Mouse (Mus musculus): ENCODE data around the gene St5. TPM values are rescaled to one million over a fixed set of nuclear protein-coding genes. Genes with fewer than 3 reads are reported as not detected.
A peak's percentile ranks its signal among the peaks of the same experiment; 100 is the strongest.

Gene St5
- total RNA-seq, 2 experiments from 2014 or later, result 8.5 to 12.5 TPM

DNA sequence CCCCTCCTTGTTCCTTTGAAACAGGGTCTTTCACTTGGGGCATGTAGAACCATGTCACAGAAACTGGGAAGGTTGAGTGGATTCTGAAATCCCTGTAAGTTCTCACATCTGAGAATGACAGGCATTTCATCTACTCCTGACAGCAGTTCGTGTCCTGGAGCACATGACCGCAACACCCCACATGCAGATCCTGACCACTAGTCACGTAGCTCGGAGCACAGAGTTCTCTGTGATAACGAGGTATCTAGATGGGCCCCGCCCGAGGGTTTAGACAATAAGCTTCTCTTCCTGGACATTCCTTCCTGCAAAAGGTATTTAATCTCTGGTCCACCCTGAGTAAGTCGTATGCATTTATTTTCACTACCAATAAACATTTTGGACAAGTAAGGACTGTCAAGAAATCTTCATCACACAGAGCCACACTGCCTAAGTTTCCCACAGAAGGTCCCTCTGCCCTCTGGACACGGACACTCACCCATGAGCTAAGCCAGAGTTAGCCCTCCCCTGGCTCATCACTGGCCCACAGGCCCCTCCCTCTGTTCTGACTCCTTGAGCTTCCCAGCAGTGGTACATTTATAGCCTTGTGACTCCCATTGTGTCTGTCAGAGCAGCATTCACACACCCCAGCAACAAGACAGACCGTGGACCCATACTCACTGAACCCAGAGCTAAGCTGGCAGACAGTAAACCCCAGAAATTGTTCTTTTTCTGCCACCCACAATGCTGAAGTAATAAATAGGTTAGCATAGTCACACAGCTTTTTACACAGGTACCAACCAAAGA is 54.4 kb downstream of the St5 start:
- no peak for ATAC-seq (replicated peaks; ENCODE audit: low FRiP score, low TSS enrichment, poor library complexity, severe bottlenecking)

DNA sequence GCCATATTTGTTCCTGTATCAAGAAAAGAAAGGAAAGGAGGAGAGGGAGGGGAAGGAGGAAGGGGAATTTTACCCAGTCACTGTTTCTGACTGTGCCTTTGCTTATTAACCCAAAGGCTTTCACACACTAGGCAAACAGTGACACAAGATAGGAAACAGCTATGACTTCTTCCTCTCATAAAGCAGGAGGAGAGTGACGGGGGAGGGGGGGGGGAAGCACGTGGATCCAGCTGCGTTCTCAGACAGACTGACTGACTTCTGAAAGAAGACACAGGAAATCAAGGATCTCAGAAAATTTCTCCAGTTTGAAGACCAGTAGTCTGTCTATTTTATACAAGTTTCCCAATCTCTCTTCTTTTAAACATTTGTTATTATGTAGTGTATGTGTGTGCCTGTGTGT is 56.8 kb downstream of the St5 start:
- ATAC-seq (replicated peaks; ENCODE audit: low FRiP score, low TSS enrichment, poor library complexity, severe bottlenecking), result no peak

DNA sequence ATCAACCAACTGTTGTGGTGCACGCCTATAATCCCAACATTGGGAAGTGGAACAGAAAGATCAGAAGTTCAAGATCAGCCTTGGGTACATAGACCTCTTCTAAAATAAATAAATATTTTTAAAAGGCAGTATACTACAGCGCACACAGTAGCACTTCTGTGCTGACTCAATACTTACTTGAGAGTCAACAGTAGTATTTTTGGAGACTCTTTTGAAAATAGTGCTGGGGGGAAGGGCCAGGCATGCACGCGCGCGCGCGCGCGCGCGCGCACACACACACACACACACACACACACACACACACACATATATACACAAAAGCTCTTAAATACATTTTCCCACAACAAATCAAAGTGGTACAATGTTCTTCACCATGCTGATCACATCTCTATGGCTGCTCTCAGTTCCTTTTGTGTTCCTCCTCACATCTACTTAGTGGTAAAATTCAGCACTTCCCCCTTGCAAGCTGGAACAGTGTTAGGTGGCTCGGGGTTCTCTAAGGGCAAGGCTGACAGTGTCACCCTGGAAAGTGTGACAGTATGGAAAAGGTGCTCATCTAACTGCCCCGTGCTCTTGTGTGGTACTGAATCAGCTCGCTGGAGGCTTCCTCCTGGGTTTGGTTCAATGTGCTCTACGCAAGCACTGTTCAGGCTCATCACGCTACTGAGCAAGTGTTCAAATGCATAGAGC is 60.0 kb downstream of the St5 start:
- no peak for ATAC-seq (replicated peaks; ENCODE audit: low FRiP score, low TSS enrichment, poor library complexity, severe bottlenecking)

DNA sequence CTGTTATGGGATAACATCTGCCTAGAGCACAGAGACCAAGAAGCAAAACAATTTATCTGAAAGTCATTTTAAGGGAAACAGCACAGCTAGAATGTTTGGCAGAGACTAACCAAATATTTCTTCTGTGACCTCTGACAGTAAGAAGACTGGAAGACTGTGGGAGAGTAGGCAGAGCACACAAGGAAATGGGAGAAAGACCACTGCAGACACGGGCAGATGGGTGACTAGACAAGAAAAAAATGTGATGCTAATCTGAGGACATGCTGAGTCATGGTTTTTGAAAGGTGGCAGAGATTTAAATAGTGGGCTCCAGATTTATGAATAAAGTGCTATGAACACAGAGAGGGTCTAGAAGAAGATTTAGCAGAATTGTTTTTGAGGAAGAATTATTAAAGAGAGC is 61.4 kb downstream of the St5 start:
- no peak for ATAC-seq (replicated peaks; ENCODE audit: low FRiP score, low TSS enrichment, poor library complexity, severe bottlenecking)

DNA sequence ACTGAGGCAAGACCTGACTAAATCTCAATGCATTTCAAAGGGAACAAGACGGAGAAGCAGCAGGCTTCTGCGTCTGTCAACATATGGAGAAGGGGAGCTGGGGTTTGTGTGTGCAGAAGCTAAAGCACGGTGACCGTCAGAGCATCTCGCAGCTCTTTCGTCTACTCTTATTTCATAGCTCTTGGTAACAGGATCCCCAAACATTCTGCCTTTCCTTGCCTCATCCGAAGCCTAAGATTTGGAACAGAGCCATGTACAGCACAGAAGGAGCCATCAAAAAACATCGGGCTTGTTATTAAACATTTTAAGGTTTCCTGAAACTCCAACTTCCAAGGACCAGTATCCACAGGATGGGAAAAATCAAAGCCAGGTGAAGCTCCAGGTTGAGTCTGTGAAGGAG is 62.3 kb downstream of the St5 start:
- ATAC-seq (replicated peaks; ENCODE audit: low FRiP score, low TSS enrichment, poor library complexity, severe bottlenecking), result no peak

DNA sequence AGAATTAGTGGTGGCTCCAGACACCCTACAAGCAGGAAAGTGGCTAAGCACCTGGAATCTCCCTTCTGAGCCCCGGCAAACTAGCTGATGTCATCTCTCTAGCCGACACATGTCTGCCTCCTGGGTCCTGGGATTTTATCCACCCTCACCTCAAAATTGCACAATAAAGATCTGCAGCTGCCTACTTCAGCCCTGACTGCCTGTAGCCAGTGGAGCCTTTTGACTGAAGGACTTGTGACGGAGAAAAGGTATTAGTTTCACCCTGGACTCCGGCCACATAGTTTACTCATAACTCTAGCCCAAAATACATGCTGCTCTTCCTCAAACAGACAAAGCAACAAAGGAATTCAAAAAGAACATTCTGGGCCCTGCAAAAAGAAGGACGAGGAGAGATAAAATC is 66.0 kb downstream of the St5 start:
- ATAC-seq (replicated peaks; ENCODE audit: low FRiP score, low TSS enrichment, poor library complexity, severe bottlenecking), result no peak

DNA sequence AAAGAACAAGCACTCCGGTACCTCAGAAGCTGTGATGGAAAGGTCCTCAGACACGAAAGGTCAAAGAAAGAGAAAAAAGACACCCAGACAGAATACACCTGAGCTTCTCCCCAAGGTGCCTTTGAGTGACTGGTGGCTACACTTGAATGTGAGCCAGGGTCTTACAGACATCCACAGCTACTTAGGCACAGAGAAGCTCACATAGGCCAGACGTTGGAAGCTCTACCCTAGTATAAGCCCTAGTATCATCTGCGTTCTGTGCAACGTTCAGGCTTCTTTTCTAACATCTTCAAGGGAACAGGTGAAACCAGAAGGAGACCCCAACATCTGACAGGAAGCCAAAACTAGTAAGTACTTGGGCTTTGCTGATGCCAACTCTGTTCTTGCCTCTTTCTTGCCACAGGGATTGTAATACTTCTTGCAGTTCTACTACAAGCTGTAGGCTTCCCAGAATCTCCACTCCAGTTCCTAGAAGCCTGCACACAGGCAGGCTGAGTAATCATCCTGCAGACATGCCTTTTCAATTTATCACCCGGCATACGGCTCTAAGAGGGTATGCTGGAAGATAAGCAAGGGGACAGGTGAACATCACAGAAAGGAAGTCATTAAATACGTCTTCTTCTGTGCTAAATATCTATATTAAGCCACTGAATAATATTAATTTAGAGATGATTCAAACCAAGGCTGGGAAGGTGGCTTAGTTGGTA is 67.2 kb downstream of the St5 start:
- no peak for ATAC-seq (replicated peaks; ENCODE audit: low FRiP score, low TSS enrichment, poor library complexity, severe bottlenecking)

DNA sequence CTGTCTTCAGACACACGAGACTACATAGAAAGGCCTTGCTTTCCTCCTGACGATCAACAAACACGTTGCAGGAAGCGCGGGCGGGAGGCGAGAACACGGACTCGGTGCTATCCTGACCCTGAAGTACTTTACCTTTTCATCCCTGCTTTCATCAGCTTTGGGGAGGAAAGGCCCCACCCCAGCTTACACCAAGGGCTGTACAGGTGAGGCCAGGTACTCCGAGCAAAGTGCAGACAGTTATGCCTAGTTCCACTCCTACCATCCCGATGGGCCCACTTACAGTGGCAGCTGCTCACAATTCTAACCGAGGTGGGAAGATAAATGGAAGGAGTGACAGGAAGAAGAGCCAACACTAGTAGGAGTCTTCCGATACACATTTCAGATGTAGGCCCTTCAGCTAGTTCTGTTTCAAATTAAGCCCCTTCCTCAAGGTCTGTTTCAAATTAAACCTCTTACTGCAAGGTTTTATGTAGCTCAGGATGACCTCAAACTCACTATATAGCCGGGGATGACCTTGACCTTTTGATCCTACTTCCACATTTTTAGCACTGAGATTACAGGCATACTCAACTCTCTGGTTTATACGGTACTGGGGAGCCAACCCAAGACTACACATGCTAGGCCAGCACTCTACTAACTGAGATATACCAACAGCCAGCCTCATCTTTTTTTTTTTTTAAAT is 69.9 kb downstream of the St5 start:
- no peak for ATAC-seq (replicated peaks; ENCODE audit: low FRiP score, low TSS enrichment, poor library complexity, severe bottlenecking)

DNA sequence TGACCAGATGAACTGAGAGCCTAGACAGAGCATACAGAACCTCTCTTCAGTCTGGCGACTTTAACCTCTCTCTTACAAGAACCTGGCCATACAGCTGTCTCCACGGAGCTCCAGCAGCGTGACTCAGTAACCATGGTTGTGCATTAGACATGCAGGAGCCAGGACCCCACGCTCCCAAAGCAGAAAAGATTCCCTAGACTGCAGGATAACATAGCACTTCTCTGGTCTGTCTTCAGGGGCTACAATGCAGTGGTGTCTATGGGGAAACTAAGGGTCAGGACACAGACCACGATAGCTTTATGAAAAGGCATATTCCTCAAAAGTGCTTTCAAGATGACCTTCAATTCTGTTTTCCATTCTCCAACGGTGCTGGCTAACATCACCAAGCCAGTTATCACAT is 72.1 kb downstream of the St5 start:
- ATAC-seq (replicated peaks; ENCODE audit: low FRiP score, low TSS enrichment, poor library complexity, severe bottlenecking), result no peak

DNA sequence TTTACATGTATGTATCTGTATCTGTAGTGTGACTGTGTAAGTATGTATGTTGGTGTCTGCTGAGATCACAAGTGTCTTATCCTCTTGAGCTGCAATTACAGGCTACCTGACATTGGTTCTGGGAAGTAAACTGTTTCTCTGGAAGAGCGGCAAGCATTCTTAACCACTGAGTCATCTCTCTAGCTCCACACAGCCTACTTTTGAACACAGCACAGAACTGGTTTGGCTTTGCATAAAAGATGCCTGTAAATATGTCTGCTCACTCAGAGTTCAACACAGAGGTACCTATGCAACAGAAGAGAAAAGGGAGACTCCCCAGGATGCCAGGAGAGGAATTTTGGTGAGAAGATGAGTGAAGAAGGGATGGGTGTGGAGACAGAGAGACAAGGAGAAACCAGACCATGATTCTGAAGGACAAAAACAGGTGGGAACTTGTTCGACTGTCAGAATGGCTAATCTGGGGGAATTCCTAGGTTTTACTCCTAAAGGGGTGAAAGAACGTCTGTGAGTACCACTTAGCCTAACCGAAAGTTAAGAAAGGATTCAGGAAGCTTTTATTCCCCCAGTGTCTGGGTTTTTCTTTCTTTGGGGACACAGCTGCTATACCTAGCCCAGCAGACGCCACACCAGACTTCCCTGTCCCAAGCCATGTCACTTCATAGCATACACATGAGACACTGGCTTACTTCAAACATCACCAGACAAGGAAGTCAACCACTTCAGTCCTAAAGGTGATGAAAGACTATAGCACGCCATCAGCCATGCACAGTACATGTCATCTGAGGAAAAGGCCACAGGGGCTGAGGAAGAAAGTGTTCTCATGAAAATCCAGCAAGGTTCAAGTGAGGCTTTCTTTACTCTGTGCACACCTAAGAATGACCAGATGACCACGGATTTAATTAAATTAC is 73.3 kb downstream of the St5 start:
- no peak for ATAC-seq (replicated peaks; ENCODE audit: low FRiP score, low TSS enrichment, poor library complexity, severe bottlenecking)

DNA sequence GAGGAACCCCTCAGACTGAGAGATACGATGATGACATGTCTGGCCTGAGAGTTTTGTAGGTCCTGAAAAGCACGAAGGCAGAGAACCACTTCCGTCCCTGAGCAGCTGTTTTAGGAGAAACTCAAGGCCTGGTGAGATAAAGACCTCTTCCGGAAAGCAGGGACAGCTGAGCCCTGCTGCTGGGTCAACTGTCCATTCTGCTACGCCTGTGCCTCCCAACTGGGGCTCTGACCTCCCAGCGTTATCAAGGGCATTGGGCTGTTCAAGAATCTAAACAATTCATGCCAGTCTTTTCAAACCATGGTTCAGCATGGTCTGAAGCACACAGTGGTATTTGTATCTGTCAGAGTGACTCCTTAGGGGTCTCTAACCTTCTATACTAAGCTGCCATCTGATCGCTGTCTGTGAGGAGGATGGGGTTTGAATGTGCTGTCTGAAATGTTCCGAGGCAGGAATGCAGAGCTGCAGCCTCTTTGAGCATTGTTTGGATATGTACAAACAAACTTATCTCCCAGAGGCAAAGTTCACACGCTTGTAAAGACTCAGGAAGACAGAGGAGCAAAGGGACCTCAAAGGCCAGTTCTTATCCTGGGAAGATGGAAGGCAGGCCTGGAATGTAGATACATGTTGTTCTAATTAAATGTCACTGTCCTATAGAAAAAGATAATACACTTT is 74.3 kb downstream of the St5 start:
- ATAC-seq (replicated peaks; ENCODE audit: low FRiP score, low TSS enrichment, poor library complexity, severe bottlenecking), result no peak

DNA sequence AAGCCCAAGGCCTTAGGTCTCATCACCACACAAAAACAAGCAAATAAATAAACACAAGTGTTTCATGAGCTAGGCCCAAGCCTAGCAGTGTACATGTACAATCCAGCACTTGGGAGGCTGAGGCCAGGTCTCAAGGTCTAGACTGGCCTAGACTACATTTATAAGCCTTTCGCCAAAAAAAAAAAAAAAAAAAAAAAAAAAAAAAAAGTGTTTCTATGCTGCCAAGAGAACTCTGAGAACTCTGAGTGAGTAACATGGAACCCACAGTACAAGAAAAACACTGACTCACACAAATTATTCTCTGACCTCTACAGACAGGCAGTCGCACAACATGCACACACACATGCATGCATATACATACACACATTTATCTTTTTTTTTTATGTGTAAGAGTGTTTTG is 75.6 kb downstream of the St5 start:
- ATAC-seq (replicated peaks; ENCODE audit: low FRiP score, low TSS enrichment, poor library complexity, severe bottlenecking), result no peak

DNA sequence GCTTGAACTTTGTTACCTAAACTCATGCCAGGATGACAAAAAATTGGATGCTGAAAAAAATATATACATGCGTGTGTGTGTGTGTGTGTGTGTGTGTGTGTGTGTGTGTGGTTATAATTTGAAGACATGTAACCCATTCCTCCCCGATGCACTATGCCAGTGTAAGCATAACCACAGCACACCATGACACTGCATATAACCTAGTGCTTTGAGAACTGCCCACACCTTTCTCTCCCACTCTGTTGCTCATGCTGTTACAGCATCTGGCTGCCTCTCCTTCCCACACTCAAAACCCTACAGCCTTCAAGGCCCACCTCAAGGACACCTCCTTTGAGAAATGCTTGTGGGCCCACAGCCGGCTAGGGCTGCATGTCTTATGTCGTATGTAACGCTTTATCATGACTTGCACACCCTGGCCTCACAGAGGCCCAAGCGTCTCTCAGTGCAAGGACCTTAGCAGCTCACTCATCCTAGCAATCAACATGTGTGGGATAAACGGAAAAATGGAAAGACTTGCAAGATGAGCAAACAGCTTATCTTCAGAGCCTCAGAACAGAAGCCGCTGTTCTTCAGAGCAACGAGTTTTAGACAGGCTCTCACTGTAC is 81.1 kb downstream of the St5 start:
- ATAC-seq (replicated peaks; ENCODE audit: low FRiP score, low TSS enrichment, poor library complexity, severe bottlenecking), result no peak

DNA sequence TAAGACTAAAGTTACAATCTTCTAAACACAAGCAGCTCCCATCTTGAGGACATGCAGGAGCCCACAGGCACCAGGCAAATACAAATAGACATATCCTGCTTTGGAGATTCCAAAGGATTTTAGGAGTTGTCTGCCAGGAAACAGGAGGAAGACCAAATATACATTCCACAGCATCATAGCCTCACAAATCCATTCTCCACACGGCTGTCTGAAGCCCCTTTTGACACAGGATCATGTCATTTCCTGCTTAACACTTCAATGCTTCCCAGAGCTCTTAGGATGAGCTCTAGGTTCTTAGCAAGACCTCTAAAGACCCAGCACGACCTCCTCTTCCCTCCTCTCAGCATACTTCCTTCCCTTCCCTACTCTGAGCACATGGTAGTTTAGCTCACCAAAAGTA is 82.4 kb downstream of the St5 start:
- ATAC-seq (replicated peaks; ENCODE audit: low FRiP score, low TSS enrichment, poor library complexity, severe bottlenecking), result no peak

DNA sequence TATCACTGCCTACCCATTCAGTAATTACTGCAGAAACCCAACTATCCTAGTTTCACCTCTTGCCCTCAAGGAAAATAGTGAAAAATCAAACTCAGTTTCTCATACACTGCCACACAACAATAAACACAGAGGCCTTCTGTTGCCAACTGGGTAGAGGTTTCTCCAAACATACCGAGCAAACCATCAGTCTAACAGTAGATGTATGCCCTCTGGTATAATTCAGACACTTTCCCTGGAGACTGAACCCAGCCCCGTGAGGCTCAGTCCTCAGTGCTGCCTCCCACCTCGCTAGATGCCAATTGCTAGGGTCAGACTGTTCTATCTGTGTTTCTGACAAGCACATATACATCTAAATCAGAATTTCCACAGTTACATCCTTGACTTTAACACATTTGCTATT is 83.1 kb downstream of the St5 start:
- no peak for ATAC-seq (replicated peaks; ENCODE audit: low FRiP score, low TSS enrichment, poor library complexity, severe bottlenecking)

DNA sequence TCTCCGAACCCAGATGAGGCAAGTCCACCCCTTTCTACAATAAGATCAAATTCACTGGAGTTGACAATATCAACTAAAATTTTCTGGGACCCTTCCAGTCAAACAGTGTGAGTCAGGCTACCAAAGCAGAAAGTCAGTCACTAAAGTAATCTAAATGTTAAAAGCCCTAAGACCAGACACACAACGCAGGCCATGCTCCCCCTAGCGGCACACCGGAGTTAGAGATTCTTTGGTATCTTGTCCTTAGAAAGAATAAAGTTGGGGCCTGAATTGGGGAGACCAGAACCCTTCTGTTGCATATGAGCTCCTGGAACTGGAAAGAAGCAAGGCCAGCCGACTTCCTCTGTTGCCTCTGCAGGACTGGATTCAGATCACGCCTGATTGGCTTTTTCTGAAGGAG is 84.7 kb downstream of the St5 start:
- peak; percentile 67 for ATAC-seq (replicated peaks; ENCODE audit: low FRiP score, low TSS enrichment, poor library complexity, severe bottlenecking)

DNA sequence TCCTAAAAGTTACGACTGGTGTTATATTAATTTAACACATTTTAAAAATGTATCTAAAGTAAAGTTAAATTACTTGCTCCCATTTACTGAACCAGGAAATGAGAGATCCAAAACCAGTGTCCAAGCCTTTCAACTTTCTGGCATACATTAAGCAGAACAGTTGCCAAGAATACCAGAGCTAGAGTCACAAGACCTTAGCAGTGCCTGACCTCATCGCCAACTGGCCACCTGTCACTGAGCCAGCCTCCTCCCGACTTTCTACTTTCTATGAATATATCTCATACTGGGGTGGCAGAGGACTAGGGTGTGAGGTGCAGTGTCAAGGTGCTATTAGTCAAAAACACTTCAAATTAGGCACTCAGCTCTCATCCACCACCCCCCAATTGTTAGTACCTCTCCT is 85.6 kb downstream of the St5 start:
- no peak for ATAC-seq (replicated peaks; ENCODE audit: low FRiP score, low TSS enrichment, poor library complexity, severe bottlenecking)
